Mouse (Mus musculus) sigmoid colon, adult 10 weeks (tissue): Measurements from ENCODE around the gene Mroh3. TPM values are rescaled to one million over a fixed set of nuclear protein-coding genes. Genes with fewer than 3 reads are reported as not detected.

Experiments used
- polyA plus RNA-seq: library from polyadenylated mRNA; stranded (reverse); fragments of 350-450 nt; fragmentation: Illumina TruSeq; extraction: RNeasy Lipid Tissue Mini Kit (QIAGEN cat#74804); gene quantifications from one replicate; pipeline ENCODE4 v1.2.3, GENCODE M21; 2014; ENCODE audit warnings: low read depth, low replicate concordance

The Mroh3 gene
- polyA plus RNA-seq: 8.0 TPM

GRCm38 (mm10) chr1:136212803-136213202 lies at the start of gene Mroh3:
Gene Mroh3 (minus strand): TSS chr1:136212828.

GRCm38 (mm10) chr1:136260635-136261238 lies 48.1 kb upstream of the Mroh3 start, which contains the start of gene Gpr25:
Gene Gpr25 (minus strand): TSS chr1:136260873.

GRCm38 (mm10) chr1:136233892-136234594 lies 21.4 kb upstream of the Mroh3 start, which contains the start of gene Inava:
Gene Inava (minus strand): TSS chr1:136234264.

Other genes starting within 250 kb of the Mroh3 start
- not detected for gene Igfn1, start 206.5 kb downstream of the Mroh3 start, polyA plus RNA-seq
- 1.5 TPM for gene Tmem9, start 204.7 kb downstream of the Mroh3 start, polyA plus RNA-seq
- not detected for gene Ascl5, start 162.0 kb downstream of the Mroh3 start, polyA plus RNA-seq
- gene Cacna1s, start 160.1 kb downstream of the Mroh3 start, polyA plus RNA-seq: not detected
- 1.5 TPM for gene Kif21b, start 81.4 kb downstream of the Mroh3 start, polyA plus RNA-seq
- gene Inava, start 21.4 kb upstream of the Mroh3 start, polyA plus RNA-seq: 11.0 TPM
- not detected for gene Gpr25, start 48.0 kb upstream of the Mroh3 start, polyA plus RNA-seq
- 32.3 TPM for gene Camsap2, start 133.3 kb upstream of the Mroh3 start, polyA plus RNA-seq
- gene Ddx59, start 202.4 kb upstream of the Mroh3 start, polyA plus RNA-seq: 2.6 TPM